Mouse (Mus musculus): ENCODE results near the gene B9d1.

DNA sequence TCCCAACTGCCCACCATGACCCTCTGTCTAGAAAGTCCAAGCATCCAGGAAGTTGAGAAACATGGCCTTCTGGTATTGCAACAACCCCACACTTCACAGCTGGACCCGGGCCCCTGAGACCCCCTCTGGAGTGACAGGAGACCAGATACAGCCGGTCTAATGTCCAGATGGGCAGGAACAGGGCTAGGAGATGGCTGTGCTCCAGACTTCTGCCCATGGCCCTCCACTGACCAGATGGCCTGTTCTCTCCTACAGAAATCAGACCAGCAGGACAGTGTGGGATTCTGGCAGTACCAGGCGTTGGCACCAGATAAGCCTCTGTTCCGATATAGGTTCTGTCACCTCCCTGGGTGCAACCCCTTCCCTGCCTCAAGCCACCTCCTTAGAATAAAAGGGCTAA is 36.4 kb upstream of the B9d1 start:
- TF ChIP-seq CTCF (IDR thresholded peaks at IDR 0.05; ENCODE audit: low read depth) = no peak
- no peak for TF ChIP-seq EP300 (IDR thresholded peaks at IDR 0.05; ENCODE audit: low read depth)
